Mouse (Mus musculus): Measurements from ENCODE around the gene Gm6588. TPM values are rescaled to one million over a fixed set of nuclear protein-coding genes. Genes with fewer than 3 reads are reported as not detected.

Gene Gm6588
- total RNA-seq, 2 experiments from 2014 or later: not detected

Other genes starting within 250 kb of the Gm6588 start
- under 1 TPM in 1 of 2 experiments, not detected in 1; 0.61 TPM for gene Cryba4, start 196.9 kb upstream of the Gm6588 start, total RNA-seq (2021)
- 1 to 10 TPM; 2.4 to 4.1 TPM for gene Crybb1, start 193.6 kb upstream of the Gm6588 start, total RNA-seq (2021)
- gene Tpst2, start 172.7 kb upstream of the Gm6588 start, total RNA-seq (2021): 10 to 100 TPM; 14.4 to 17.0 TPM
- gene Tfip11, start 123.1 kb upstream of the Gm6588 start, total RNA-seq (2021): 10 to 100 TPM; 12.0 to 12.4 TPM
- gene Srrd, start 106.4 kb upstream of the Gm6588 start, total RNA-seq (2021): 1 to 10 TPM; 2.8 to 3.4 TPM
- gene Hps4, start 106.3 kb upstream of the Gm6588 start, total RNA-seq (2021): 1 to 10 TPM; 3.8 to 4.2 TPM
- not detected for gene Gm6583, start 93.4 kb upstream of the Gm6588 start, total RNA-seq (2021)
- under 1 TPM; 0.36 to 0.74 TPM for gene Asphd2, start 54.6 kb upstream of the Gm6588 start, total RNA-seq (2021)
- under 1 TPM in 1 of 2 experiments, not detected in 1; 0.05 TPM for gene Sez6l, start 127.8 kb downstream of the Gm6588 start, total RNA-seq (2021)

All from gastrocnemius, postnatal 36 days (tissue).